Mouse (Mus musculus) testis, adult 2 months (tissue): Measurements from ENCODE around the gene 1700028K03Rik.

Source experiments
- CTCF ChIP-seq: fragments of 200-500 bp; IDR thresholded peaks from 2 replicates; pipeline ENCODE4 v1.5.1; 2012; ENCODE audit warnings: low read depth, mild to moderate bottlenecking, inconsistent platforms, low read length, moderate library complexity; ENCODE audit not compliant: control insufficient read depth, insufficient read depth, insufficient replicate concordance
- POLR2A ChIP-seq: fragments of 200-500 bp; IDR thresholded peaks from 2 replicates; pipeline ENCODE4 v1.6.1; 2012; ENCODE audit warnings: low read depth, mild to moderate bottlenecking, inconsistent platforms, low read length, moderate library complexity; ENCODE audit not compliant: control insufficient read depth

GRCm38 (mm10) chr5:107492471-107492870, 42.0 kb upstream of the 1700028K03Rik start:
- no peak for TF ChIP-seq CTCF
- no peak for TF ChIP-seq POLR2A
